Comparison of ENCODE assay signal across 27 mouse cellular contexts in genomic region chr9:22648163-22648562, GRCm38 (mm10).
DNase-seq lines count a peak whose midpoint lies in the region; ATAC-seq and TF ChIP-seq lines count a peak whose summit lies in the region.
"Had no signal": no experiment of that assay in that cellular context is flagged by ENCODE, and none has a peak within 500 bp of the region (broad histone marks: within the 10 kb centered on the region; RNA-seq: fewer than 3 reads in every experiment).

No protein-coding gene starts in this region.

- peak; percentile 8 for DNase-seq in ES-E14 (ENCODE audit: low read depth, low spot score)
- DNase-seq in Patski (ENCODE audit: low read depth, low spot score), result no peak
- DNase-seq in ZHBTc4 (ENCODE audit: low read depth, low spot score), result peak; percentile 40
- no peak for DNase-seq in gastrocnemius, postnatal 4 days (ENCODE audit: low spot score in 2 of 2)
- no peak for DNase-seq in layer of hippocampus, postnatal 36 days
- DNase-seq: adrenal gland, adult 2 months; adrenal gland, postnatal 10 days; adrenal gland, postnatal 25 days; B cell, adult 2 months; cerebellum, adult 11 months; cerebellum, adult 18-20 months; cerebellum, adult 8-10 months; cerebellum, adult 9-11 months; cerebellum, postnatal 14 days; cerebellum, postnatal 36 days; embryo, embryonic 11 days; forebrain, postnatal 0 days had no signal

- H3K4me3 ChIP-seq in E14TG2a.4 (replicated peaks; ENCODE audit: low read length) (no peak overlapping the region), ES-E14 (ENCODE audit: insufficient read depth in 1 of 2, low read depth in 1 of 2, low read length in 2 of 2, poor library complexity in 1 of 2, severe bottlenecking in 1 of 2) (no peak overlapping the region)
- H3K4me3 ChIP-seq in forebrain, embryonic 13.5 days, result no peak overlapping the region
- H3K4me3 ChIP-seq: embryonic facial prominence, embryonic 13.5 days; embryonic facial prominence, embryonic 15.5 days; erythroblast, embryonic 14.5 days; forebrain, embryonic 10.5 days; forebrain, embryonic 12.5 days; forebrain, embryonic 15.5 days had no signal

- peak; percentile 46 for TF ChIP-seq CTCF in E14TG2a.4 (conservative IDR thresholded peaks at IDR 0.05; ENCODE audit: low read length)
- peak; percentile 30 for TF ChIP-seq CTCF in Patski (IDR thresholded peaks at IDR 0.05)

- CTCF ChIA-PET in Patski (lab: Charles Lee), result no interaction called here

- H3K27ac ChIP-seq in ES-E14 (ENCODE audit: insufficient read depth, low read depth, low read length, poor library complexity, severe bottlenecking), result no peak overlapping the region
- no peak overlapping the region for H3K27ac ChIP-seq in forebrain, embryonic 13.5 days
- H3K27ac ChIP-seq: embryonic facial prominence, embryonic 13.5 days; embryonic facial prominence, embryonic 15.5 days; forebrain, embryonic 10.5 days; forebrain, embryonic 12.5 days; forebrain, embryonic 15.5 days had no signal

- H3K4me1 ChIP-seq in E14TG2a.4 (replicated peaks; ENCODE audit: low read depth, low read length), result no peaks in the 10 kb centered on the region
- no peaks in the 10 kb centered on the region for H3K4me1 ChIP-seq in ES-E14 (ENCODE audit: control insufficient read depth in 2 of 2, insufficient read depth in 2 of 2, low read length in 2 of 2, poor library complexity in 1 of 2)
- H3K4me1 ChIP-seq in forebrain, embryonic 13.5 days, result no peaks in the 10 kb centered on the region
- H3K4me1 ChIP-seq: embryonic facial prominence, embryonic 13.5 days; embryonic facial prominence, embryonic 15.5 days; forebrain, embryonic 10.5 days; forebrain, embryonic 12.5 days; forebrain, embryonic 15.5 days had no signal

- no peaks in the 10 kb centered on the region for H3K27me3 ChIP-seq in E14TG2a.4 (ENCODE audit: insufficient read depth, low read length)
- H3K27me3 ChIP-seq in Patski, result no peaks in the 10 kb centered on the region
- no peaks in the 10 kb centered on the region for H3K27me3 ChIP-seq in forebrain, embryonic 13.5 days
- H3K27me3 ChIP-seq: CH12.LX; embryonic facial prominence, embryonic 13.5 days; embryonic facial prominence, embryonic 15.5 days; forebrain, embryonic 12.5 days; forebrain, embryonic 15.5 days had no signal

- no peak overlapping the region for H3K9ac ChIP-seq in ES-E14 (ENCODE audit: insufficient read depth, low read depth, low read length, poor library complexity, severe bottlenecking)
- H3K9ac ChIP-seq in forebrain, embryonic 13.5 days, result no peak overlapping the region
- H3K9ac ChIP-seq: embryonic facial prominence, embryonic 13.5 days; embryonic facial prominence, embryonic 15.5 days; forebrain, embryonic 12.5 days; forebrain, embryonic 15.5 days; forebrain, postnatal 0 days had no signal

- POLR2A ChIA-PET in Patski (lab: Charles Lee), result no interaction called here

- H3K36me3 ChIP-seq in E14TG2a.4 (ENCODE audit: insufficient read depth, low read length), result no peaks in the 10 kb centered on the region
- H3K36me3 ChIP-seq in ES-E14 (ENCODE audit: control insufficient read depth, insufficient read depth, low read length, poor library complexity, severe bottlenecking), result no peaks in the 10 kb centered on the region
- H3K36me3 ChIP-seq in forebrain, embryonic 13.5 days (ENCODE audit: poor library complexity, severe bottlenecking), result no peaks in the 10 kb centered on the region
- H3K36me3 ChIP-seq: embryonic facial prominence, embryonic 13.5 days; embryonic facial prominence, embryonic 15.5 days; forebrain, embryonic 10.5 days; forebrain, embryonic 12.5 days; forebrain, embryonic 15.5 days had no signal

- ATAC-seq in Patski, result no peak
- no peak for ATAC-seq in forebrain, embryonic 13.5 days
- ATAC-seq: CD4-positive, CD25-positive, alpha-beta regulatory T cell, adult 4 months; forebrain, embryonic 15.5 days; forebrain, postnatal 0 days had no signal

- H3K9me3 ChIP-seq in E14TG2a.4 (ENCODE audit: low read length), result no peaks in the 10 kb centered on the region
- H3K9me3 ChIP-seq in ES-E14 (ENCODE audit: control insufficient read depth, insufficient read depth, low read depth, low read length), result no peaks in the 10 kb centered on the region
- H3K9me3 ChIP-seq in forebrain, embryonic 13.5 days (replicated peaks), result no peaks in the 10 kb centered on the region
- H3K9me3 ChIP-seq: embryonic facial prominence, embryonic 13.5 days; embryonic facial prominence, embryonic 15.5 days; forebrain, embryonic 10.5 days; forebrain, embryonic 15.5 days had no signal

- WGBS in forebrain, embryonic 13.5 days, result 95% methylated on average over 3 of the region's 3 CpGs

- no peak overlapping the region for H3K4me2 ChIP-seq in forebrain, embryonic 13.5 days
- H3K4me2 ChIP-seq: embryonic facial prominence, embryonic 13.5 days; embryonic facial prominence, embryonic 15.5 days; forebrain, embryonic 12.5 days; forebrain, embryonic 15.5 days had no signal

- in situ Hi-C loops in ES-E14 (cut with MboI; ENCODE audit: low sequenced_read_pairs in 2 of 2, unreplicated experiment in 2 of 2) (no loop called here), Patski (cut with MboI; ENCODE audit: low pct_unique_long_range_greater_than_20kb) (no loop called here)

TF ChIP-seq in ES-E14, 5 proteins besides CTCF, POLR2A, EP300 and RAD21:
- TF ChIP-seq HCFC1 (IDR thresholded peaks at IDR 0.05; ENCODE audit: borderline replicate concordance, insufficient read depth, low read length) (no peak), ZNF384 (IDR thresholded peaks at IDR 0.05; ENCODE audit: low read depth, low read length) (no peak), CHD2 (IDR thresholded peaks at IDR 0.05; ENCODE audit: low read depth, low read length) (no peak), ZC3H11A (IDR thresholded peaks at IDR 0.05; ENCODE audit: borderline replicate concordance, low read depth, low read length) (no peak), MAFK (IDR thresholded peaks at IDR 0.05; ENCODE audit: insufficient read depth, low read depth, low read length) (no peak)

Comparison
In these comparisons a context has a peak if more than half of its experiments do, and no peak if none do; other contexts are left out.
1. DNase-seq: peak in ES-E14 (single experiment) and ZHBTc4 (single experiment); none in Patski (single experiment), gastrocnemius, postnatal 4 days (0 of 2) and layer of hippocampus, postnatal 36 days (0 of 2).